Mouse (Mus musculus) testis, adult 2 months (tissue): ENCODE data around the gene Aff1. TPM values are rescaled to one million over a fixed set of nuclear protein-coding genes. Genes with fewer than 3 reads are reported as not detected.

Source experiments
- H3K27ac ChIP-seq: fragments of 200-500 bp; 2 replicates; pipeline ENCODE4 v1.5.1; 2012; ENCODE audit warnings: low read depth, low read length; ENCODE audit not compliant: control insufficient read depth, insufficient read depth
- H3K27me3 ChIP-seq: fragments of 200-500 bp; 2 replicates; pipeline ENCODE4 v1.6.1; 2012; ENCODE audit warnings: mild to moderate bottlenecking, low read length, moderate library complexity; ENCODE audit not compliant: control insufficient read depth, insufficient read depth
- H3K36me3 ChIP-seq: fragments of 200-500 bp; 2 replicates; pipeline ENCODE4 v1.6.1; 2012; ENCODE audit warnings: mild to moderate bottlenecking, low read length; ENCODE audit not compliant: control insufficient read depth, insufficient read depth
- H3K4me1 ChIP-seq: fragments of 200-500 bp; 2 replicates; pipeline ENCODE4 v1.6.1; 2012; ENCODE audit warnings: low read length; ENCODE audit not compliant: control insufficient read depth, insufficient read depth
- H3K4me3 ChIP-seq: fragments of 200-500 bp; 2 replicates; pipeline ENCODE4 v1.5.1; 2012; ENCODE audit warnings: low read depth, mild to moderate bottlenecking, low read length, moderate library complexity, mixed read lengths; ENCODE audit not compliant: control insufficient read depth
- CTCF ChIP-seq: fragments of 200-500 bp; IDR thresholded peaks from 2 replicates; pipeline ENCODE4 v1.5.1; 2012; ENCODE audit warnings: low read depth, mild to moderate bottlenecking, inconsistent platforms, low read length, moderate library complexity; ENCODE audit not compliant: control insufficient read depth, insufficient read depth, insufficient replicate concordance
- POLR2A ChIP-seq: fragments of 200-500 bp; IDR thresholded peaks from 2 replicates; pipeline ENCODE4 v1.6.1; 2012; ENCODE audit warnings: low read depth, mild to moderate bottlenecking, inconsistent platforms, low read length, moderate library complexity; ENCODE audit not compliant: control insufficient read depth
- polyA plus RNA-seq: library from polyadenylated mRNA; depleted of rRNA; stranded (reverse); fragments of >200 nt; gene quantifications from 2 replicates; pipeline ENCODE4 v1.2.3, GENCODE M21; 2012

Aff1 gene
- polyA plus RNA-seq, 1 experiment = 1.3 TPM

- Histone ChIP-seq H3K27ac (no peak overlapping the region), H3K27me3 (no peaks in the 10 kb centered on the region), H3K4me1 (no peaks in the 10 kb centered on the region), H3K36me3 (no peaks in the 10 kb centered on the region), H3K4me3 (no peak overlapping the region)
- TF ChIP-seq CTCF = no peak
- TF ChIP-seq POLR2A = no peak
These were observed 127.5 kb downstream of the Aff1 start for GRCm38 (mm10) chr5:103819674-103820073.

- no peak overlapping the region for H3K27ac ChIP-seq
These were observed 128.9 kb downstream of the Aff1 start for GRCm38 (mm10) chr5:103821062-103821461.

GRCm38 (mm10) chr5:103821500-103822298 lies 129.5 kb downstream of the Aff1 start:
- no peak overlapping the region for H3K4me3 ChIP-seq
- TF ChIP-seq CTCF (no peak), POLR2A (no peak)

More at GRCm38 (mm10) chr5:103821062-103821461, 128.9 kb downstream of the Aff1 start:
- no peak for TF ChIP-seq POLR2A
- no peaks in the 10 kb centered on the region for H3K4me1 ChIP-seq
- no peaks in the 10 kb centered on the region for H3K36me3 ChIP-seq
- H3K4me3 ChIP-seq = no peak overlapping the region
- H3K27me3 ChIP-seq = no peaks in the 10 kb centered on the region

GRCm38 (mm10) chr5:103822949-103823348 lies 130.8 kb downstream of the Aff1 start:
- H3K4me1 ChIP-seq = no peaks in the 10 kb centered on the region
- no peak for TF ChIP-seq CTCF
- TF ChIP-seq POLR2A = no peak
- H3K27ac ChIP-seq = no peak overlapping the region
- H3K4me3 ChIP-seq = no peak overlapping the region
- H3K36me3 ChIP-seq = no peaks in the 10 kb centered on the region
- H3K27me3 ChIP-seq = no peaks in the 10 kb centered on the region

More at GRCm38 (mm10) chr5:103821500-103822298, 129.5 kb downstream of the Aff1 start:
- H3K27me3 ChIP-seq = no peaks in the 10 kb centered on the region
- no peak overlapping the region for H3K27ac ChIP-seq
- no peaks in the 10 kb centered on the region for H3K36me3 ChIP-seq
- H3K4me1 ChIP-seq = no peaks in the 10 kb centered on the region

GRCm38 (mm10) chr5:103828304-103828703 lies 136.1 kb downstream of the Aff1 start:
- no peak overlapping the region for H3K27ac ChIP-seq
- no peaks in the 10 kb centered on the region for H3K36me3 ChIP-seq
- no peak for TF ChIP-seq CTCF
- no peak for TF ChIP-seq POLR2A
- no peaks in the 10 kb centered on the region for H3K27me3 ChIP-seq
- H3K4me1 ChIP-seq = 0 out of 2 replicates have a peak, but pooled peaks cover 4% of the 10 kb centered on the region
- H3K4me3 ChIP-seq = no peak overlapping the region

GRCm38 (mm10) chr5:103828729-103829128 lies 136.6 kb downstream of the Aff1 start:
- H3K27ac ChIP-seq = no peak overlapping the region
- 0 out of 2 replicates have a peak, but pooled peaks cover 4% of the 10 kb centered on the region for H3K4me1 ChIP-seq
- no peaks in the 10 kb centered on the region for H3K36me3 ChIP-seq
- no peak overlapping the region for H3K4me3 ChIP-seq
- TF ChIP-seq CTCF (no peak), POLR2A (no peak)
- no peaks in the 10 kb centered on the region for H3K27me3 ChIP-seq

- Histone ChIP-seq H3K36me3 (no peaks in the 10 kb centered on the region), H3K27ac (no peak overlapping the region), H3K4me3 (no peak overlapping the region), H3K4me1 (0 out of 2 replicates have a peak, but pooled peaks cover 4% of the 10 kb centered on the region), H3K27me3 (no peaks in the 10 kb centered on the region)
- TF ChIP-seq POLR2A (no peak), CTCF (no peak)
These were observed 137.0 kb downstream of the Aff1 start for GRCm38 (mm10) chr5:103829158-103829557.

- Histone ChIP-seq H3K4me3 (no peak overlapping the region), H3K27ac (no peak overlapping the region), H3K4me1 (0 out of 2 replicates have a peak, but pooled peaks cover 4% of the 10 kb centered on the region), H3K36me3 (no peaks in the 10 kb centered on the region), H3K27me3 (no peaks in the 10 kb centered on the region)
- TF ChIP-seq POLR2A (no peak), CTCF (no peak)
These were observed 138.7 kb downstream of the Aff1 start for GRCm38 (mm10) chr5:103830886-103831285.
